Mouse (Mus musculus) liver, adult 2 months (tissue): ENCODE data around the gene Usp8. TPM values are rescaled to one million over a fixed set of nuclear protein-coding genes. Genes with fewer than 3 reads are reported as not detected.

ENCODE experiments used
- DNase-seq: peaks from one replicate; pipeline ENCODE4 v3.0.0-alpha.2; 2011; ENCODE audit warnings: low read depth, low spot score; ENCODE audit errors: extremely low read depth
- H3K27ac ChIP-seq: fragments of 200-500 bp; replicated peaks from 2 replicates; pipeline ENCODE4 v1.5.1; 2012; ENCODE audit warnings: low read depth, mild to moderate bottlenecking, control low read depth, inconsistent platforms, low read length; ENCODE audit not compliant: insufficient read depth
- H3K27me3 ChIP-seq: fragments of 200-500 bp; 2 replicates; pipeline ENCODE4 v1.6.1; 2012; ENCODE audit warnings: mild to moderate bottlenecking, moderate library complexity, low read length, inconsistent platforms; ENCODE audit not compliant: control insufficient read depth, insufficient read depth
- H3K36me3 ChIP-seq: fragments of 200-500 bp; 2 replicates; pipeline ENCODE4 v1.6.1; 2012; ENCODE audit warnings: low read length, inconsistent platforms; ENCODE audit not compliant: control insufficient read depth, insufficient read depth
- H3K4me1 ChIP-seq: fragments of 200-500 bp; 2 replicates; pipeline ENCODE4 v1.6.1; 2011; ENCODE audit warnings: low read length; ENCODE audit not compliant: control insufficient read depth, insufficient read depth
- H3K4me3 ChIP-seq: fragments of 200-500 bp; 2 replicates; pipeline ENCODE4 v1.5.1; 2011; ENCODE audit warnings: low read depth, mild to moderate bottlenecking, control low read depth, low read length, moderate library complexity; ENCODE audit not compliant: insufficient read depth
- H3K79me2 ChIP-seq: fragments of 200-500 bp; 2 replicates; pipeline ENCODE4 v1.6.1; 2012; ENCODE audit warnings: inconsistent platforms, mild to moderate bottlenecking, low read length, moderate library complexity; ENCODE audit not compliant: control insufficient read depth, insufficient read depth
- H3K9ac ChIP-seq: fragments of 200-500 bp; 2 replicates; pipeline ENCODE4 v1.6.1; 2012; ENCODE audit warnings: low read depth, mild to moderate bottlenecking, control low read depth, inconsistent platforms, low read length
- CTCF ChIP-seq: fragments of 200-500 bp; IDR thresholded peaks from 2 replicates; pipeline ENCODE4 v1.5.1; 2011; ENCODE audit warnings: low read depth, low read length, control low read depth
- POLR2A ChIP-seq: fragments of 200-500 bp; IDR thresholded peaks from 2 replicates; pipeline ENCODE4 v1.6.1; 2011; ENCODE audit warnings: low read length, control low read depth; ENCODE audit not compliant: insufficient read depth; ENCODE audit errors: extremely low read depth
- WGBS: fragments of 180-500 bp; shearing (Covaris S2); methylation state at CpG from one replicate; pipeline ENCODE4 v1.1.7; 2018; 5-methylcytosine and 5-hydroxymethylcytosine counted together
- polyA plus RNA-seq: library from polyadenylated mRNA; depleted of rRNA; stranded (reverse); fragments of >200 nt; gene quantifications from 2 replicates; pipeline ENCODE4 v1.2.3, GENCODE M21; 2012
- total RNA-seq: library from RNA; depleted of rRNA; stranded (reverse); fragments of >200 nt; gene quantifications from 2 replicates; pipeline ENCODE4 v1.2.3, GENCODE M21; 2014

The Usp8 gene
- total and polyA plus RNA-seq, 2 experiments: 12.5 to 26.1 TPM

GRCm38 (mm10) chr2:126755664-126756063, 48.5 kb downstream of the Usp8 start:
- DNase-seq: no peak
- no peak overlapping the region for H3K27ac ChIP-seq
- no peak overlapping the region for H3K9ac ChIP-seq
- no peak overlapping the region for H3K4me3 ChIP-seq
- no peaks in the 10 kb centered on the region for H3K79me2 ChIP-seq
- WGBS: 95% methylated on average over 6 of the region's 6 CpGs
- no peaks in the 10 kb centered on the region for H3K27me3 ChIP-seq
- TF ChIP-seq POLR2A (no peak), CTCF (no peak)
- peaks cover 60% of the 10 kb centered on the region for H3K36me3 ChIP-seq
- no peaks in the 10 kb centered on the region for H3K4me1 ChIP-seq

DNA sequence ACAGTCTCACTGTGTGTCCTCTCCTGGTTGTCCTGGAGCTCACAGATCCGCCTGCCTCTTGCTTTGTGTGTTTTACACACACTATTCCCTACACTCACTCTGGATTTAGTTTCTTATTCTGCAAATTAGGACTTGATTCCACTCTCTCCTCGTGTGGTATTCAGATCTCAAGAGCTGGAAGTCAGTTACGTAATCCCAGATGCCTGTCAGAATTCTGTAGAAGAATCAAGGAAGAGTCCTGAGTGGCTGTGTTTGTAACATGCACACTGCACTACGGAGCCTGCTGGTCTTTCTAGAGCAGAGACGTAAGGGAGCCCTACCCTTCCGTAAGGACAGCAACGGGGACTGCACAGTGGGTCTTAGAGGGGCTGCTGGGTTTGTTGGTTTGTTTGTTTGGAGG, 52.2 kb downstream of the Usp8 start:
- no peaks in the 10 kb centered on the region for H3K4me1 ChIP-seq
- H3K36me3 ChIP-seq: peaks cover 63% of the 10 kb centered on the region
- no peaks in the 10 kb centered on the region for H3K79me2 ChIP-seq
- no peak for DNase-seq
- H3K4me3 ChIP-seq: no peak overlapping the region
- H3K27ac ChIP-seq: no peak overlapping the region
- WGBS: 92% methylated on average over 7 of the region's 7 CpGs
- no peaks in the 10 kb centered on the region for H3K27me3 ChIP-seq
- no peak for TF ChIP-seq POLR2A
- TF ChIP-seq CTCF: no peak
- H3K9ac ChIP-seq: no peak overlapping the region

DNA sequence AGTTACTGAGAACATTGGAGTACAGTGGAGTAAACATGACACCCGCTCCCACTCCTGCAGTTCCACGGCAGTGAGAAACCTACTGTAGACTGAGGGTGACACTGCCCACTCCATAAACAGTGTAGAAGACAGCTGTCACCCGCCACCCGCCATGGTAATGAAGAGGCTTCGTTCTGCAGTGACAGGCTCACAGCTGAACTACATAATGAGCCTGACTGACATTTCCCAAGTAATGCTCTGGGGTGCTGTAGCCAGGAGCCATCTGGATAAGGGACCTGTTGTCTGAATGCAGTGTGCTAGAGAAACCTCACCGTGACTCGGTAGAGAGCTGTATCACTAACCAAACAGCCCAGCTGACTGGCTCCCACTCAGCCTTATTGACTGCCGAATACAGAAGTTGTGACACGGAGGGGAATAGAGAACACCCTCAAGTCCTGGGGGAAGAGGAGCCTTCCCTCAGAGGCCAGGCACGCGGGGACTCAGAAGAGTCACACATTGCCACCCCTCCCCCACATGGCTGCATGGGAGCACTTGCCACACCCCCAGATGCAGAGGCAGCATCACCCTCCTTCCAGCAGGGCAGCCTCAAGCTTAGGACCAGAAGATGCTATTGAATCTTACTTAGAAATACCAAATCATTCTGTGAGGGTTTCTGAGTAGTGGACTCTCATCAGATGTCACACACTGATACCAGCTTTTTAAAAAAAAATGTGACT, 58.9 kb downstream of the Usp8 start:
- Histone ChIP-seq H3K27ac (no peak overlapping the region), H3K36me3 (peaks cover 17% of the 10 kb centered on the region), H3K27me3 (no peaks in the 10 kb centered on the region), H3K4me1 (no peaks in the 10 kb centered on the region), H3K4me3 (no peak overlapping the region), H3K9ac (no peak overlapping the region), H3K79me2 (no peaks in the 10 kb centered on the region)
- no peak for DNase-seq
- TF ChIP-seq POLR2A (no peak), CTCF (no peak)
- whole genome bisulfite sequencing: 50% methylated on average over 11 of the region's 11 CpGs

GRCm38 (mm10) chr2:126767599-126767998, 60.5 kb downstream of the Usp8 start:
- H3K9ac ChIP-seq: no peak overlapping the region
- no peaks in the 10 kb centered on the region for H3K79me2 ChIP-seq
- no peak overlapping the region for H3K4me3 ChIP-seq
- H3K4me1 ChIP-seq: no peaks in the 10 kb centered on the region
- peaks cover 6% of the 10 kb centered on the region; the same call in 1 of the 2 replicates for H3K36me3 ChIP-seq
- no peak overlapping the region for H3K27ac ChIP-seq
- TF ChIP-seq CTCF: peak; percentile 9; the same call in 1 of the 2 replicates
- no peak for TF ChIP-seq POLR2A
- no peak for DNase-seq
- H3K27me3 ChIP-seq: no peaks in the 10 kb centered on the region
- over 99% methylated on average over 3 of the region's 3 CpGs for WGBS

DNA sequence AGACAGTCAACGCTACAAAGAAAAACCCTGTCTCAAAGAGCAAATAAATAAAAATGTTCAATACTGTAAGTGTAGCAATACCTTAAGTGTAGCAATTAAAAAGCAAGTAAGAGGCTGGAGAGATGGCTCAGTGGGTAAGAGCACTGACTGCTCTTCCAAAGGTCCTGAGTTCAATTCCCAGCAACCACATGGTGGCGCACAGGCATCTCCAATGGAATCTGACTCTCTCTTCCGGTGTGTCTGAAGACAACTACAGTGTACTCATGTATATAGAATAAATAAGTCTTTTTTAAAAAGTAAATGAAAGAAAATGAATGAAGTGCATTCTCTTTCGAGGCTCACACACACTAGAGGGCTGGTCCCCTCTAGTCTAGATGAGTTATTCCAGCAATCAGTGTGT, 61.1 kb downstream of the Usp8 start:
- TF ChIP-seq CTCF: peak; percentile 20; the same call in 1 of the 2 replicates
- no peak for TF ChIP-seq POLR2A
- Histone ChIP-seq H3K9ac (no peak overlapping the region), H3K27ac (no peak overlapping the region), H3K4me3 (no peak overlapping the region), H3K79me2 (no peaks in the 10 kb centered on the region), H3K27me3 (no peaks in the 10 kb centered on the region), H3K36me3 (0 out of 2 replicates have a peak, but pooled peaks cover 2% of the 10 kb centered on the region), H3K4me1 (no peaks in the 10 kb centered on the region)
- peak; percentile 33 for DNase-seq
- 51% methylated on average over 4 of the region's 4 CpGs for WGBS
